Mouse (Mus musculus) liver, embryonic 14.5 days (tissue): Measurements from ENCODE around the gene Yeats4. TPM values are rescaled to one million over a fixed set of nuclear protein-coding genes. Genes with fewer than 3 reads are reported as not detected.

Experiments
- ATAC-seq: fragments of 200-750 bp; cut with Nextera tagmentation; 2 replicates; pipeline ENCODE4 v1.8.0; 2017; ENCODE audit warnings: moderate number of reproducible peaks, mild to moderate bottlenecking, moderate library complexity; ENCODE audit not compliant: insufficient read depth
- DNase-seq, 3 experiments: peaks; one replicate each; pipeline ENCODE4 v3.0.0-alpha.2; 2012 to 2013; ENCODE audit warnings: low read depth in 3 of 3, low spot score in 3 of 3
- H3K27ac ChIP-seq: fragments of 300-500 bp; sonication (generic); 2 replicates; pipeline ENCODE4 v1.5.1; 2014; ENCODE audit warnings: moderate library complexity, mild to moderate bottlenecking, control low read depth, inconsistent platforms
- H3K27me3 ChIP-seq: fragments of 300-500 bp; sonication (generic); 2 replicates; pipeline ENCODE4 v1.6.1; 2014; ENCODE audit warnings: mild to moderate bottlenecking, low read length, moderate library complexity; ENCODE audit not compliant: control insufficient read depth, insufficient read depth
- H3K36me3 ChIP-seq: fragments of 300-500 bp; sonication (generic); replicated peaks from 2 replicates; pipeline ENCODE4 v1.6.1; 2014; ENCODE audit warnings: low read depth; ENCODE audit not compliant: control insufficient read depth, insufficient read depth
- H3K4me1 ChIP-seq, 2 experiments: fragments of 200-500 bp in 1 of 2; fragments of 300-500 bp in 1 of 2; sonication (generic) in 1 of 2; replicated peaks; 2 replicates each; pipeline ENCODE4 v1.6.1; 2012 to 2014; ENCODE audit warnings: antibody characterized with exemption in 1 of 2, inconsistent platforms in 1 of 2, low read length in 1 of 2; ENCODE audit not compliant: control insufficient read depth in 2 of 2, insufficient read depth in 2 of 2
- H3K4me2 ChIP-seq: fragments of 300-500 bp; sonication (generic); 2 replicates; pipeline ENCODE4 v1.6.1; 2014; ENCODE audit warnings: low read depth, mild to moderate bottlenecking, control low read depth, moderate library complexity
- H3K4me3 ChIP-seq, 2 experiments: fragments of 200-500 bp in 1 of 2; fragments of 300-500 bp in 1 of 2; sonication (generic) in 1 of 2; 2 replicates each; pipeline ENCODE4 v1.5.1; 2012 to 2014; ENCODE audit warnings: low read depth in 2 of 2, low read length in 2 of 2, mild to moderate bottlenecking in 2 of 2, control low read depth in 1 of 2, inconsistent platforms in 1 of 2, moderate library complexity in 1 of 2; ENCODE audit not compliant: insufficient read depth in 1 of 2
- H3K9ac ChIP-seq: fragments of 300-500 bp; sonication (generic); replicated peaks from 2 replicates; pipeline ENCODE4 v1.6.1; 2014; ENCODE audit warnings: mild to moderate bottlenecking, control low read depth, moderate library complexity
- H3K9me3 ChIP-seq: fragments of 300-500 bp; sonication (generic); 2 replicates; pipeline ENCODE4 v1.6.1; 2016; ENCODE audit warnings: low read length, mixed read lengths; ENCODE audit not compliant: control insufficient read depth
- CTCF ChIP-seq: IDR thresholded peaks from 2 replicates; pipeline ENCODE4 v1.5.1; 2016; ENCODE audit warnings: antibody characterized with exemption, low read depth, control low read depth
- EP300 ChIP-seq: IDR thresholded peaks from 2 replicates; pipeline ENCODE4 v1.6.1; 2016; ENCODE audit warnings: antibody characterized with exemption, low read depth
- WGBS: fragments of 180-500 bp; shearing (Covaris S2); extraction: QIAGEN DNeasy Blood & Tissue Kit; methylation state at CpG from one replicate; pipeline ENCODE4 v1.1.7; 2014; ENCODE audit not compliant: insufficient replicate concordance; 5-methylcytosine and 5-hydroxymethylcytosine counted together
- polyA plus RNA-seq, 2 experiments: library from polyadenylated mRNA; depleted of rRNA in 1 of 2; stranded (reverse) in 1 of 2; unstranded in 1 of 2; fragments of >200 nt; fragmentation: Nextera tagmentation in 1 of 2; extraction: Ambion mirVana in 1 of 2; gene quantifications; 2 replicates each; pipeline versions ENCODE4 v1.2.1 to v1.2.3; 2012 to 2014

Gene Yeats4
- polyA plus RNA-seq, 2 experiments = 36.1 to 42.0 TPM

GRCm38 (mm10) chr10:117234825-117235224 is 10.5 kb upstream of the Yeats4 start:
- H3K27ac ChIP-seq = no peak overlapping the region
- H3K4me2 ChIP-seq = no peak overlapping the region
- 35% methylated on average over 4 of the region's 4 CpGs for WGBS
- no peaks in the 10 kb centered on the region for H3K27me3 ChIP-seq
- H3K9me3 ChIP-seq = no peaks in the 10 kb centered on the region
- 0 out of 4 replicates have a peak, but pooled peaks cover 0 to 2% of the 10 kb centered on the region in 2 experiments for H3K4me1 ChIP-seq
- H3K4me3 ChIP-seq = no peak overlapping the region
- ATAC-seq (no peak), DNase-seq (no peak)
- no peak overlapping the region for H3K9ac ChIP-seq
- no peaks in the 10 kb centered on the region for H3K36me3 ChIP-seq
- no peak for TF ChIP-seq EP300
- no peak for TF ChIP-seq CTCF

- DNase-seq (no peak), ATAC-seq (no peak)
- Histone ChIP-seq H3K9ac (no peak overlapping the region), H3K4me1 (peaks cover 4 to 7% of the 10 kb centered on the region in 2 experiments), H3K27ac (no peak overlapping the region), H3K9me3 (no peaks in the 10 kb centered on the region), H3K4me2 (no peak overlapping the region), H3K36me3 (no peaks in the 10 kb centered on the region), H3K27me3 (no peaks in the 10 kb centered on the region), H3K4me3 (no peak overlapping the region)
- 64% methylated on average over 16 of the region's 16 CpGs for WGBS
- TF ChIP-seq CTCF = no peak
- no peak for TF ChIP-seq EP300
Measured at GRCm38 (mm10) chr10:117229826-117230225, 5.5 kb upstream of the Yeats4 start.

DNA sequence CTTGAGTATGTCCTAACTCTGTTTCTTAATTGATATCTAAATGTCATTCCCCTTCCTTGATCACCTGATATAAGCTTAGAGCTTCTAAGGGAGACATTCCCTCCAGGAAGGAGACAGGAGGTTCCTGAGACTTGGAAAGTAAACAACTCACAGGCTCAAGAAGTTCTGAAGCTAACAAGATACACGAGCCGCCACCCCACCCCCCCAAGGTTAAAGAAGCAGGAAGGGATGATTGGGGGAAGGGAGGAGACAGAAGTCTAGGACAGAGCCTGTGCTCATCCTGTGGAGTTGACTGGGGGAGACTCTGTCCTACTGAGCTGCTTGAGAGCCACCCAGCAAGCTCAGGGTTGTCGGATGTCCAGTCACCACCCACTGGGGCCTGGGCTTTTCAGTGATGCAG is 1.7 kb upstream of the Yeats4 start:
- WGBS = 59% methylated on average over 3 of the region's 3 CpGs
- DNase-seq (no peak), ATAC-seq (no peak)
- H3K4me2 ChIP-seq = no peak overlapping the region
- no peaks in the 10 kb centered on the region for H3K27me3 ChIP-seq
- no peak overlapping the region for H3K9ac ChIP-seq
- H3K36me3 ChIP-seq = peaks cover 18% of the 10 kb centered on the region
- H3K27ac ChIP-seq = no peak overlapping the region
- H3K4me1 ChIP-seq = peaks cover 13% of the 10 kb centered on the region in 2 experiments
- no peak for TF ChIP-seq EP300
- H3K4me3 ChIP-seq = no peak overlapping the region
- H3K9me3 ChIP-seq = no peaks in the 10 kb centered on the region

GRCm38 (mm10) chr10:117225094-117225493 is 787 bp upstream of the Yeats4 start:
- peak overlapping the region; percentile 88 for H3K27ac ChIP-seq
- peak overlapping the region; percentile 90 to 91 for H3K4me3 ChIP-seq
- no peaks in the 10 kb centered on the region for H3K27me3 ChIP-seq
- peaks cover 24% of the 10 kb centered on the region for H3K36me3 ChIP-seq
- DNase-seq (no peak), ATAC-seq (no peak)
- H3K9ac ChIP-seq = peak overlapping the region; percentile 97; the same call in 1 of the 2 replicates
- H3K4me2 ChIP-seq = peak overlapping the region; percentile 90
- no peaks in the 10 kb centered on the region for H3K9me3 ChIP-seq
- peaks cover 13% of the 10 kb centered on the region in 2 experiments for H3K4me1 ChIP-seq
- TF ChIP-seq CTCF (peak; percentile 46), EP300 (no peak)
- 48% methylated on average over 8 of the region's 8 CpGs for WGBS

DNA sequence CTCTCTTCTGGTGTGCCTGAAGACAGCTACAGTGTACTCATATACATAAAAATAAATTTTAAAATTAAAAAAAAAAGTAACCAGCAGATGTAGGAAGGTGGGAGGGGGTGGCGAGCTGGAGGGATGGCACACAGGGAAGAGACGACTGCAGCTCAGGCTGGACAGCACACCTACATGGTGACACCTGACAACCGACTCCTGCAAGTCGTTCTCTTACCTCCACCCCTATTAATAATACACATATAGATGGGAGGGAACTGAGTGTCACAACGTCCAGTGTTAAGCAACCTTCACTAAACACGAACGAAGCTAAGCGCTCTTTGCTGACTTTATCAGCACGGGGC is 577 bp downstream of the Yeats4 start:
- H3K27ac ChIP-seq = peak overlapping the region; percentile 40; the same call in 1 of the 2 replicates
- no peak for DNase-seq
- H3K4me2 ChIP-seq = peak overlapping the region; percentile 90
- H3K4me1 ChIP-seq = peaks cover 13% of the 10 kb centered on the region in 2 experiments
- peak overlapping the region; percentile 90 to 91 for H3K4me3 ChIP-seq
- H3K27me3 ChIP-seq = no peaks in the 10 kb centered on the region
- under 1% methylated on average over 9 of the region's 9 CpGs for WGBS
- no peaks in the 10 kb centered on the region for H3K9me3 ChIP-seq
- no peak; the same call in 1 of the 2 replicates for ATAC-seq
- peak overlapping the region; percentile 73 for H3K9ac ChIP-seq
- peaks cover 33% of the 10 kb centered on the region for H3K36me3 ChIP-seq
- TF ChIP-seq CTCF = no peak
- no peak for TF ChIP-seq EP300
